Mouse (Mus musculus) adipocyte (in vitro differentiated cells): ENCODE data around the gene Gm28539.
A peak's percentile ranks its signal among the peaks of the same experiment; 100 is the strongest.
"Not testable (repeated sequence)": the region's sequence is repeated elsewhere in the genome, so short reads cannot be mapped to it uniquely, and the experiment has no call there.

Experiments used
- DNase-seq: peaks from one replicate; pipeline ENCODE4 v3.0.0-alpha.2; 2016; ENCODE audit warnings: low spot score

Gene Gm28539

DNA sequence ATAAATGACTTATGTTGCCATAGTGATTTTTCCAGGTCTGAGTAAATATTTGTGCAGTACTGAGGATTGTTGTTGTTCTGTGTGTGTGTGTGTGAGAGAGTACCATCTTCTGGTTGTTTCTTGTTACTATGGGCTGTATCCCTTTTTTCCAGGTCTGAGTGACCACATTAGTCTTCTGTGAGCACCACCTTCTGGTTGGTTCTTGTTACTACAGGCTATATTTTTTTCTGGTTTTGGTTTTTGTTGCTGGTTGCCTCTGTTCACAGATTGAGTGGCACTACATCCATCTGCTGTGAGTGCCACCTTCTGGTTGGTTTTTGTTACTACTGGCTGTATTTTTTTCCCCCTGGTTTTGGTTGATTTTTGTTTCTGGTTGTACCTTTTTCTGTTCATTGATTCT, 22.2 kb downstream of the Gm28539 start:
- peak; percentile 68 for DNase-seq

- DNase-seq = peak; percentile 94
These were observed 23.8 kb downstream of the Gm28539 start for GRCm38 (mm10) chr16:18860186-18860585.

DNA sequence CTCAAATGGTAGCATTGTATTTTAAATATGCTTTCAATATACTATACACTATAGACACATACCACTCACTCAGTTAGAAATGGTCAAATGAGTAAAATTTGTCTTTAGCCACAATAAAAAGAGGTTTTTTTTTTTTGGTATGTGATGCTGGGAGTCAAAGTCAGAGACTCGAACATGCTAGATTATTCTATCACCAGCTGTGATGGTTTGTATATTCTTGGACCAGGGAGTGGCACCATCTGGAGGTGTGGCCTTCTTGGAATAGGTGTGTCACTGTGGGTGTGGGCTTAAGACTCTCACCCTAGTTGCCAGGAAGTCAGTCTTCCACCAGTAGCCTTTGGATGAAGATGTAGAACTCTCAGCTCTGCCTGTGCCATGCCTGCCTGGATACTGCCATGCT, 34.1 kb downstream of the Gm28539 start:
- DNase-seq = not testable (repeated sequence)

GRCm38 (mm10) chr16:18876091-18876441, 39.7 kb downstream of the Gm28539 start:
- no peak for DNase-seq

- DNase-seq = peak; percentile 95
These were observed 40.3 kb downstream of the Gm28539 start, which contains the start of the genes Mrpl40 and Hira for GRCm38 (mm10) chr16:18876442-18877308. Mrpl40 (minus strand) TSS chr16:18876862. Hira (plus strand) TSS chr16:18877037.

DNA sequence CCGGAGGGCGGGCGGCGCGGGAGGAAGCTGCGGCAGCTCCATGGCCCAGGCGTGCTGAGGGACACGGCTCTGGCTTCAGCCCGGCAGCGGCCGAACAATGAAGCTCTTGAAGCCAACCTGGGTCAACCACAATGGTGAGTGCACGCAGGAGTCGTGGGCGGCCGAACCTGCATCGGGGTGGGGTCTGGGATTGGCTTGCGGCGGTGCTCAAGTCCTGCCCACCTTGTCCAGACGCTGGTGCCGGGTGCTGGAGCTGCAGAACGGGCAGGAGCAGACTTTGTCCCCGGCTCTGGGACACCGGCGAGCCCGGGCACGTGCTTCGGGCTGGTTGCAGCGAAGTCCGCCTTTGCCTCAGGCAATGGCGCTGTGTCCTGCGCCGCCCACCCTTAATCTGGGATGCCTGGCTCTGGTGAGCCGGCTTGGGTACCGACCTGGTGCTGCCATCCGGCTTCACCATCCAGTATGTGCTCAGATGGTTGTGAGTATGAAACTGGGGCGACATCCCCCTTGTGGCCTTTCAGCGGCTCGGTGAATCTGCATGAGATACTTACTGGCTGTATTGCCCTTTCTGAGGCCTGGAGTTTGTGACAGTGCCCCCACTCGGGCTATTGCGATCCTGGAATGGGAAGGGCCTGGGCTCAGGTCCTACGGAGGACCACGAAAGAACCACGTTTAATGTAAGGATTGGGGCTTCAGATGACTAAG, 41.2 kb downstream of the Gm28539 start:
- peak; percentile 76 for DNase-seq

- DNase-seq = no peak
These were observed 41.8 kb downstream of the Gm28539 start for GRCm38 (mm10) chr16:18878091-18878720.

DNA sequence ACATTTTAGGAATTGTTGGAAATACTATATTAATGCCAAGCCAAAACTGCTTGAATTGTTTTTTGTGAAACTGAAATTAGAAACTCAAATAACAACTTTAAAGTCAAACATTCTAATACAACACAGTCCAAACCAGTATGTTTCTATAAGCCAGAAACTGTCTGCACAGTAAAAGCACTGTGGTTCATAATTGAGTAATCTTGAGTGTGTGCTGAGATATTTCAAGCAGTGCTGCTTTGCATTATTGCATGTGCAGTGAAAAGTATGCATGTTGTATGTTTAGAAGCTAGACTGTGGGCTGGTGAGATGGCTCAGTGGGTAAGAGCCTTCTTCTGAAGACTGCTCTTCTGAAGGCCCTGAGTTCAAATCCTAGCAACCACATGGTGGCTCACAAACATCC, 47.7 kb downstream of the Gm28539 start:
- no peak for DNase-seq

DNA sequence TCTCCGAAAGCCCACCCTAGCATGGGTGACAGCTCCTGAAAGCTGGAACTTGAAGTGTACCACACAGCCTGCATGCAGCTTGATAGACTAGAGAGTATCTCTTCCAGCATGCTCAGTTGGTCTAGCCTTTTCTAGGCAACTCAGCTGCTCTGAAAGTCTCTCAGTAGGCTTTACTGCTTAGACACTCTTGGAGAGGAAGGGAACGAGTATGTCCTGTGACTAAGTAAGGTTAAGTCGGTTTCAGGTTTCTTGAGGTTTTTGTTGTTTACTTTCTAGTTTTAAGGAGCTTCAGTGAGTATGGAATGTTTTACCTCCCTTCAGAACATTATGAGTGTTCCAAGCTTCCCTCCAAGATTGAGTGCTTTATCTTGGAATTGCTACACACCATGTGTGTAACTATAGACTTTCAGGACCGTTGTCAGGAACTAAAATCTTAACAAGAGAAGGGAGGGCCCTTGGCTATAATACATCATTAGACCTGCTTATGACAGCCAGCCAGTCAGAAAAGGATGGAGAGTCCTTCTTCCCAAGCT, 57.5 kb downstream of the Gm28539 start:
- no peak for DNase-seq

DNA sequence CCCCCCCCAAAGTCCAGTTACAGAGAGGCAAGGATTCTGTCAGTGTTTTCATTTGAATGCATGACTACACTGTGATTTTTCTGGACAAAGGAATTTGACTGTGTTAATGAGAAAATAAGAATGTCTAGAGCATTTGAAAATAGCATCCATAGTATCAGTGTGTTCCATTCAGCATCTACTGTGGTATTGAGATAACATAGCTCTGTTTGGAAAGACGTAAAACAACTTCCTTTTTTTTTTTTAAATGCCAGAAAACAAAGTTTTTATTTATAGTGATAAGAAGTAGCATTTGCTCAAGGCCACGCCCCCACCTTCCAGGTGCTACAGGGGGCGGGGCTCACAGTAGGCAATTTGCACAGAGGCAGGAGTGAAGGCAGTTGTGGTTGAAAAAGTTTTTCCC, 58.9 kb downstream of the Gm28539 start:
- DNase-seq = no peak

DNA sequence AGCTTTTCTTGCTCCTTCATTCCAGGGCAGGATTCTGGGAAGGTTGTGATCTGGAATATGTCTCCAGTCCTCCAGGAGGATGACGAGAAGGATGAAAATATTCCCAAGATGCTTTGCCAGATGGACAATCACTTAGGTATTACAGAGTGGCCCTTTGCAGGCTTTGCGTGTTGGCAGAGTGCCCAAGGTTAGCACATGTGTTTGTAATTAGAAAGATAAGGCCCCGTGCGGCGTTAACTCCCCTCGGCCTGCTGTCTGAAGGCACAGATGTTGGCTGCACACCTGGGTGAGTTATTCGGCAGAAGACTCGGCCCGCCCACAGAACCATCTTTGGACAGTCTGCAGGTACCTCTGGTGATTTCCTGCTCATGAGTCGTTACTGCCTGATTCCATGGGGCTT, 60.0 kb downstream of the Gm28539 start:
- DNase-seq = no peak

GRCm38 (mm10) chr16:18905648-18906047, 69.3 kb downstream of the Gm28539 start:
- no peak for DNase-seq

- DNase-seq = no peak
These were observed 79.7 kb downstream of the Gm28539 start for GRCm38 (mm10) chr16:18916064-18916463.

GRCm38 (mm10) chr16:18921771-18922170, 85.4 kb downstream of the Gm28539 start:
- DNase-seq = peak; percentile 75

DNA sequence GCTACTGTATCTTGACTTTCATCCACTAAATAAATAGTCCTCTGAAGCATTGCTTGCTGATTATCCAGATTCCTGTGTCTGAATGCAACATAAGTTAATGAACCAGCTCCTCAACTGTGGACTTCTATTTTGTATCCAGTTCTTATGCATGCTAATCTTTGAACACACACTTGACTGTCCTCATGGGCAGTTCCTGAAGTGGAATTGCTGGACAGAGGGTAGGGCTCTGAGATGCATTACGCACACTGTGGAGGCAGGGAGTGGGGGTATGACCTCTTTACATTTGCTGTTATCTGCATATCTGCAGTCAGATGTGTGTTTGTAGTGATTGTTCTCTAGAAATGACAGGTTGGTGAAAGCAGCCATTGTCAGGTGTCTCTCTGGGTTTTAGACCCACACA, 91.6 kb downstream of the Gm28539 start:
- no peak for DNase-seq

DNA sequence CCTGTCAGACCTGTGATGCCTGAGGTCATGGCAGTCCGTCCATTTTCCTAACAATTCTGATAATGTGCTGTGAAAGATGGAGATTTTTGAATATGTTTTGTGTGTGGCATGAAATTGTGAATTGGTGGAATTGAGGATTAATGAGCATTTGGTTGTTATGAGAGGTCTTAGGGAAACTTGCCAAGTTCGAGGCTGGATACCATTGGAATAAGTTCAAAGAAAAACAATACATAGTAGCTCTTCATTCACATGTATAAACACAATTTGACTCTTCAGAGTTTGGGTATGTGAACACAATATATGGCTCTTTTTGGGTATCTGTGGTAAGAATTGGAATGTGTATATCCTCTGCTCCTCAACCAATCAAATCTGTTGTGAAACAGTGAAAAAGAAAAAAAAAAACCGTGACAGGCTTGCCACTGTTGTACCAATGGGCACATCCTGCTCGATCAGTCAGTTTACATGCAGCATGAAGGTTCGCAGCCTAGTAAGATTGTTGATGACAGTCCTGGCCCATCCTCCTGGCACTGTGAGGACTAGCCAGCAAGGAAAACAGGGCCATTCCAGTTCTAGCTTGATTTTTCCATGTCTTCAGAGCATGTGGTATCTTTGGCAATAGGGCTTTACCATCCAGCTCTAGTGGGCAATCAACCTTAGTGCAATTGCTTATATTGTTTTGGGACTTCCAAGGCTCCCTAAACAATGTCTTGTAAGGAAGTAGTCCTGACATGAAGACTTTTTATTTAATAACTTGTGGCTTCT, 102.1 kb downstream of the Gm28539 start:
- peak; percentile 29 for DNase-seq

- no peak for DNase-seq
These were observed 107.5 kb downstream of the Gm28539 start for GRCm38 (mm10) chr16:18943906-18944305.

DNA sequence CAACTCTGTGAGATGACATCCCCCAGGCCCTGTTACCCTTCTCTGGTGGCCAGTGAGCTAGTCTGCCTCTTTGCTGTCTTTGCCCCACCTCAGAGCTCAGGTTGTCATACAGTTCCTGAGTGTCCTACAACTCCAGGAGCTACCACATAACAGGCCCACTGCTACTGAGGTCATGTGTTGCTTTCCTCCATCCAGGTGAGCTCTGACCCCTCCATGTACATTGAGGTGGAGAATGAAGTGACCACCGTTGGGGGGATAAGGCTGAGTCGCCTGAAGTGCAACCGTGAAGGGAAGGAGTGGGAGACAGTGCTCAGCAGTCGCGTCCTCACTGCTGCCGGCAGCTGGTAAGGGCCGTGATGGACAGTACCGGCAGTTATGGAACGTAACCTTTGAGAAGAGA, 112.6 kb downstream of the Gm28539 start:
- DNase-seq = no peak

DNA sequence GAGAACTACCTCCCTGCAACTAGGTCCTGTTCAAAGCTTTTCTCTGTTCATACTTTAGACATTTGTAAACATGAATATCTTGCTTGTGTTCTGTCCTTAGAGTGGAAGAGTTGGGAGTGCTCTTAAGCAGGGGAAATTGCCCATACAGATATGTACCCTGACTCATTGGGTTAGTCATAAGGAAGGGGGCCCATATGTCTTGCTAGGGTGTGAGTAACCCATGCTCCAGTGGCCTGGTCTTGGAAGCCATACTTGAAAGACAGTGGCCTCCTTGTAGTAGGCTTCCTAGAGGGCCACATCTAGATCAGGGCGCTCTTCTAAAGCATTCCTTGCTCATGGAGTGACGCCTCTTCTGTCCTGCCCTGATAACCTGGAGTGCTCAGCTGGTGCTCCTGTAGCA, 114.0 kb downstream of the Gm28539 start:
- DNase-seq = no peak

GRCm38 (mm10) chr16:18952813-18953212, 116.4 kb downstream of the Gm28539 start:
- no peak for DNase-seq

GRCm38 (mm10) chr16:18955070-18955469, 118.7 kb downstream of the Gm28539 start:
- DNase-seq = no peak

DNA sequence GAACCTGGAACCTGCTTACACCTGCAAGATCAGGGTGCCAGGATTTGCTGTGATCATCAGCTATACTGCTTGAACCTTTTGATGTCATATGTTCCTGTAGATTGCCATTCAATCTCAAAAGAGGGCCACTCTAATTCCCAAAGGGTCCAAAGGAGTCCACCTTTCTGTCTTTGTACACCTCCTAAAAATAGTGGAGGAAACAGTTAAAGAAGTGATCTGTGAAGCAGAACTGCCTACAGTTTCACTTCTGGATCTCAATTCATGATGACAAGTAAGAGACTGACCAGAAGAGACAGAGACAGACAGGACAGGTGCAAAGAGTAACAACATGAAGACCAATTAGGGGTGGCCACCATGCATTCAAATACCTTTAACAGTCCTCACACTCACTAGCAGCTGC, 127.1 kb downstream of the Gm28539 start:
- no peak for DNase-seq
